In genomic region chr11:78246318-78247011, GRCm38 (mm10) we compare ENCODE assay signal across 8 mouse cellular contexts. TPM values are rescaled to one million over a fixed set of nuclear protein-coding genes. Genes with fewer than 3 reads are reported as not detected.
DNase-seq lines count a peak whose midpoint lies in the region; ATAC-seq and TF ChIP-seq lines count a peak whose summit lies in the region.

No protein-coding gene starts in this region.

- peak overlapping the region; percentile 83 for H3K4me2 ChIP-seq in neural tube, embryonic 11.5 days (ENCODE audit: low read depth)
- H3K4me2 ChIP-seq in limb, embryonic 14.5 days (replicated peaks; ENCODE audit: low read depth, low read length, severe bottlenecking) = peak overlapping the region; percentile 40
- H3K4me2 ChIP-seq in stomach, embryonic 15.5 days = peak overlapping the region; percentile 60

- no peak overlapping the region for H3K9ac ChIP-seq in neural tube, embryonic 11.5 days (ENCODE audit: low read length)
- H3K9ac ChIP-seq in limb, embryonic 14.5 days (ENCODE audit: low read depth, low read length, severe bottlenecking) = peak overlapping the region; percentile 85
- H3K9ac ChIP-seq in stomach, embryonic 15.5 days = 0 out of 2 replicates have a peak overlapping the region, but pooled peaks have one; percentile 82

- H3K4me3 ChIP-seq in neural tube, embryonic 11.5 days (ENCODE audit: low read depth, low read length) = peak overlapping the region; percentile 97
- peak overlapping the region; percentile 79 for H3K4me3 ChIP-seq in limb, embryonic 14.5 days (replicated peaks; ENCODE audit: low read length)
- H3K4me3 ChIP-seq in stomach, embryonic 15.5 days (replicated peaks) = peak overlapping the region; percentile 76

- peak; percentile 31 for DNase-seq in CD4-positive, CD25-positive, alpha-beta regulatory T cell, adult 2 months (ENCODE audit: low read depth, low spot score)
- DNase-seq in neural tube, embryonic 11.5 days (ENCODE audit: low spot score) = no peak
- DNase-seq in neural tube, embryonic 10.5 days (ENCODE audit: extremely low spot score, low spot score) = no peak
- DNase-seq in limb, embryonic 14.5 days (ENCODE audit: low spot score) = no peak
- DNase-seq in adrenal gland, adult 18-20 months (ENCODE audit: low spot score in 2 of 2) = no peak

- H3K27ac ChIP-seq in neural tube, embryonic 11.5 days (ENCODE audit: low read depth, low read length) = no peak overlapping the region
- H3K27ac ChIP-seq in limb, embryonic 14.5 days (replicated peaks; ENCODE audit: low read depth, low read length) = no peak overlapping the region; the same call in 1 of the 2 replicates
- H3K27ac ChIP-seq in stomach, embryonic 15.5 days = peak overlapping the region; percentile 99

- H3K27me3 ChIP-seq in neural tube, embryonic 11.5 days (ENCODE audit: control insufficient read depth, insufficient read depth, low read length) = no peaks in the 10 kb centered on the region
- no peaks in the 10 kb centered on the region for H3K27me3 ChIP-seq in limb, embryonic 14.5 days (ENCODE audit: control insufficient read depth, insufficient read depth, low read length)
- H3K27me3 ChIP-seq in stomach, embryonic 15.5 days (replicated peaks) = no peaks in the 10 kb centered on the region

- H3K9me3 ChIP-seq in neural tube, embryonic 11.5 days (ENCODE audit: control insufficient read depth, low read length) = no peaks in the 10 kb centered on the region
- H3K9me3 ChIP-seq in limb, embryonic 14.5 days (ENCODE audit: control insufficient read depth, low read length) = no peaks in the 10 kb centered on the region
- no peaks in the 10 kb centered on the region for H3K9me3 ChIP-seq in stomach, embryonic 15.5 days

- peaks cover 3% of the 10 kb centered on the region; the same call in 1 of the 2 replicates for H3K36me3 ChIP-seq in neural tube, embryonic 11.5 days (ENCODE audit: control insufficient read depth, insufficient read depth, low read length)
- peaks cover 13% of the 10 kb centered on the region for H3K36me3 ChIP-seq in limb, embryonic 14.5 days (ENCODE audit: control insufficient read depth, insufficient read depth, low read length)
- H3K36me3 ChIP-seq in stomach, embryonic 15.5 days = peaks cover 6% of the 10 kb centered on the region; the same call in 1 of the 2 replicates

- ATAC-seq in CD4-positive, CD25-positive, alpha-beta regulatory T cell, adult 4 months = no peak
- ATAC-seq in neural tube, embryonic 11.5 days (ENCODE audit: insufficient read depth, low FRiP score, low TSS enrichment) = no peak
- no peak for ATAC-seq in limb, embryonic 14.5 days (ENCODE audit: low FRiP score, low read depth)
- no peak for ATAC-seq in stomach, embryonic 15.5 days (ENCODE audit: insufficient read depth, low FRiP score, low read depth)
- ATAC-seq in granulocyte monocyte progenitor cell, adult 5-6 weeks (replicated peaks; ENCODE audit: poor library complexity, severe bottlenecking) = no peak

- WGBS in neural tube, embryonic 11.5 days = 52% methylated on average over 7 of the region's 7 CpGs
- 34% methylated on average over 7 of the region's 7 CpGs for WGBS in limb, embryonic 14.5 days
- 34% methylated on average over 7 of the region's 7 CpGs for WGBS in stomach, embryonic 15.5 days

- TF ChIP-seq POLR2A in limb, embryonic 14.5 days (IDR thresholded peaks at IDR 0.05; ENCODE audit: borderline replicate concordance, extremely low read depth, insufficient read depth, insufficient read length) = no peak

- H3K4me1 ChIP-seq in neural tube, embryonic 11.5 days (ENCODE audit: control insufficient read depth, insufficient read depth, low read length) = peaks cover 12% of the 10 kb centered on the region
- H3K4me1 ChIP-seq in limb, embryonic 14.5 days (ENCODE audit: control insufficient read depth, insufficient read depth, low read length) = peaks cover 20% of the 10 kb centered on the region
- peaks cover 15% of the 10 kb centered on the region for H3K4me1 ChIP-seq in stomach, embryonic 15.5 days

RNA-seq across cellular contexts. Expression of gene Supt6, which starts 0.7 kb away (rescaled TPM):
- polyA plus RNA-seq in CD4-positive, CD25-positive, alpha-beta regulatory T cell, adult 4 months (2017; shearing (Covaris generic)) = 10 to 100 TPM; 18.2 to 32.4 TPM
- polyA plus RNA-seq in neural tube, embryonic 11.5 days (2014; fragmentation: Nextera tagmentation; extraction: Ambion mirVana) = 35.4 and 36.7 TPM in 2 replicates
- polyA plus RNA-seq in limb, embryonic 14.5 days (2012; rRNA removed) = 30.6 and 31.4 TPM in 2 replicates
- polyA plus RNA-seq in limb, embryonic 14.5 days (2014; fragmentation: Nextera tagmentation; extraction: Ambion mirVana) = 27.7 and 30.8 TPM in 2 replicates
- 22.8 and 25.7 TPM in 2 replicates for polyA plus RNA-seq in stomach, embryonic 15.5 days (2015; fragmentation: Nextera tagmentation; extraction: Ambion mirVana)
- 39.3 and 42.7 TPM in 2 replicates for total RNA-seq in granulocyte monocyte progenitor cell, adult 5-6 weeks (2014; fragmentation: Nextera tagmentation)
- total RNA-seq in granulocyte monocyte progenitor cell, adult 5-6 weeks (2017) = 35.2 and 41.1 TPM in 2 replicates
- total RNA-seq in adrenal gland, adult 18-20 months (2021) = 10 to 100 TPM; 71.5 to 85.0 TPM

RNA-seq across cellular contexts. Expression of gene Sdf2, which starts 0.9 kb away (rescaled TPM):
- polyA plus RNA-seq in CD4-positive, CD25-positive, alpha-beta regulatory T cell, adult 4 months (2017; shearing (Covaris generic)) = 100 to 1,000 TPM in 1 of 2 experiments, 10 to 100 TPM in 1; 95.5 to 102 TPM
- 60.1 and 62.5 TPM in 2 replicates for polyA plus RNA-seq in neural tube, embryonic 11.5 days (2014; fragmentation: Nextera tagmentation; extraction: Ambion mirVana)
- polyA plus RNA-seq in limb, embryonic 14.5 days (2012; rRNA removed) = 125 and 140 TPM in 2 replicates
- 93.8 and 107 TPM in 2 replicates for polyA plus RNA-seq in limb, embryonic 14.5 days (2014; fragmentation: Nextera tagmentation; extraction: Ambion mirVana)
- polyA plus RNA-seq in stomach, embryonic 15.5 days (2015; fragmentation: Nextera tagmentation; extraction: Ambion mirVana) = 89.7 and 92.1 TPM in 2 replicates
- 76.9 and 79.6 TPM in 2 replicates for total RNA-seq in granulocyte monocyte progenitor cell, adult 5-6 weeks (2014; fragmentation: Nextera tagmentation)
- total RNA-seq in granulocyte monocyte progenitor cell, adult 5-6 weeks (2017) = 41.4 and 48.8 TPM in 2 replicates
- total RNA-seq in adrenal gland, adult 18-20 months (2021) = 100 to 1,000 TPM in 1 of 2 experiments, 10 to 100 TPM in 1; 97.3 to 120 TPM

RNA-seq across cellular contexts. Expression of gene 2610507B11Rik, which starts 15.1 kb away (rescaled TPM):
- polyA plus RNA-seq in CD4-positive, CD25-positive, alpha-beta regulatory T cell, adult 4 months (2017; shearing (Covaris generic)) = 10 to 100 TPM; 34.2 to 48.1 TPM
- polyA plus RNA-seq in neural tube, embryonic 11.5 days (2014; fragmentation: Nextera tagmentation; extraction: Ambion mirVana) = 68.2 and 68.9 TPM in 2 replicates
- 58.7 and 61.7 TPM in 2 replicates for polyA plus RNA-seq in limb, embryonic 14.5 days (2012; rRNA removed)
- 72.6 and 82.1 TPM in 2 replicates for polyA plus RNA-seq in limb, embryonic 14.5 days (2014; fragmentation: Nextera tagmentation; extraction: Ambion mirVana)
- polyA plus RNA-seq in stomach, embryonic 15.5 days (2015; fragmentation: Nextera tagmentation; extraction: Ambion mirVana) = 76.7 and 82.5 TPM in 2 replicates
- 67.9 and 73.6 TPM in 2 replicates for total RNA-seq in granulocyte monocyte progenitor cell, adult 5-6 weeks (2014; fragmentation: Nextera tagmentation)
- total RNA-seq in granulocyte monocyte progenitor cell, adult 5-6 weeks (2017) = 70.6 and 76.0 TPM in 2 replicates
- 100 to 1,000 TPM; 168 to 185 TPM for total RNA-seq in adrenal gland, adult 18-20 months (2021)

RNA-seq across cellular contexts. Expression of gene BC030499, which starts 44.2 kb away (rescaled TPM):
- polyA plus RNA-seq in CD4-positive, CD25-positive, alpha-beta regulatory T cell, adult 4 months (2017; shearing (Covaris generic)) = under 1 TPM in 1 of 2 experiments, not detected in 1; 0.63 TPM
- polyA plus RNA-seq in neural tube, embryonic 11.5 days (2014; fragmentation: Nextera tagmentation; extraction: Ambion mirVana) = 0.17 TPM in 1 of 2 replicates, not detected in the other
- polyA plus RNA-seq in limb, embryonic 14.5 days (2012; rRNA removed) = 0.40 and 0.58 TPM in 2 replicates
- polyA plus RNA-seq in limb, embryonic 14.5 days (2014; fragmentation: Nextera tagmentation; extraction: Ambion mirVana) = 0.21 and 0.23 TPM in 2 replicates
- 0.26 and 0.37 TPM in 2 replicates for polyA plus RNA-seq in stomach, embryonic 15.5 days (2015; fragmentation: Nextera tagmentation; extraction: Ambion mirVana)
- 2.3 TPM in 1 of 2 replicates, not detected in the other for total RNA-seq in granulocyte monocyte progenitor cell, adult 5-6 weeks (2014; fragmentation: Nextera tagmentation)
- not detected in 2 replicates for total RNA-seq in granulocyte monocyte progenitor cell, adult 5-6 weeks (2017)
- total RNA-seq in adrenal gland, adult 18-20 months (2021) = under 1 TPM; 0.46 to 0.54 TPM

RNA-seq across cellular contexts. Expression of gene Proca1, which starts 53.3 kb away (rescaled TPM):
- 1 to 10 TPM; 2.2 to 6.0 TPM for polyA plus RNA-seq in CD4-positive, CD25-positive, alpha-beta regulatory T cell, adult 4 months (2017; shearing (Covaris generic))
- 0.49 and 1.3 TPM in 2 replicates for polyA plus RNA-seq in neural tube, embryonic 11.5 days (2014; fragmentation: Nextera tagmentation; extraction: Ambion mirVana)
- polyA plus RNA-seq in limb, embryonic 14.5 days (2012; rRNA removed) = 1.7 and 1.9 TPM in 2 replicates
- 2.1 and 3.2 TPM in 2 replicates for polyA plus RNA-seq in limb, embryonic 14.5 days (2014; fragmentation: Nextera tagmentation; extraction: Ambion mirVana)
- 2.9 and 3.0 TPM in 2 replicates for polyA plus RNA-seq in stomach, embryonic 15.5 days (2015; fragmentation: Nextera tagmentation; extraction: Ambion mirVana)
- not detected in 2 replicates for total RNA-seq in granulocyte monocyte progenitor cell, adult 5-6 weeks (2014; fragmentation: Nextera tagmentation)
- not detected in 2 replicates for total RNA-seq in granulocyte monocyte progenitor cell, adult 5-6 weeks (2017)
- 10 to 100 TPM; 14.6 to 22.9 TPM for total RNA-seq in adrenal gland, adult 18-20 months (2021)
